Mouse (Mus musculus) intestine, embryonic 16.5 days (tissue): ENCODE measurements around the gene Kdm5b. TPM values are rescaled to one million over a fixed set of nuclear protein-coding genes. Genes with fewer than 3 reads are reported as not detected.
A peak's percentile ranks its signal among the peaks of the same experiment; 100 is the strongest.

ENCODE experiments used
- ATAC-seq: fragments of 200-750 bp; cut with Nextera tagmentation; 2 replicates; pipeline ENCODE4 v1.8.0; 2017; ENCODE audit warnings: moderate TSS enrichment, moderate library complexity
- H3K27ac ChIP-seq: fragments of 300-500 bp; sonication (generic); 2 replicates; pipeline ENCODE4 v1.5.1; 2014; ENCODE audit warnings: mild to moderate bottlenecking, low read length
- H3K27me3 ChIP-seq: fragments of 300-500 bp; sonication (generic); replicated peaks from 2 replicates; pipeline ENCODE4 v1.6.1; 2014; ENCODE audit warnings: low read length, control low read depth, mixed read lengths; ENCODE audit not compliant: control insufficient read depth, insufficient read depth
- H3K36me3 ChIP-seq: fragments of 300-500 bp; sonication (generic); 2 replicates; pipeline ENCODE4 v1.6.1; 2014; ENCODE audit warnings: low read length, control low read depth; ENCODE audit not compliant: control insufficient read depth, insufficient read depth
- H3K4me1 ChIP-seq: fragments of 300-500 bp; sonication (generic); 2 replicates; pipeline ENCODE4 v1.6.1; 2014; ENCODE audit warnings: low read length, control low read depth, mixed read lengths; ENCODE audit not compliant: control insufficient read depth, insufficient read depth
- H3K4me2 ChIP-seq: fragments of 300-500 bp; sonication (generic); 2 replicates; pipeline ENCODE4 v1.6.1; 2014; ENCODE audit warnings: low read depth, low read length, control low read depth
- H3K4me3 ChIP-seq: fragments of 300-500 bp; sonication (generic); 2 replicates; pipeline ENCODE4 v1.5.1; 2014; ENCODE audit warnings: mild to moderate bottlenecking, low read length
- H3K9ac ChIP-seq: fragments of 300-500 bp; sonication (generic); 2 replicates; pipeline ENCODE4 v1.6.1; 2014; ENCODE audit warnings: low read depth, low read length
- H3K9me3 ChIP-seq: fragments of 300-500 bp; sonication (generic); 2 replicates; pipeline ENCODE4 v1.6.1; 2016; ENCODE audit warnings: low read length, control low read depth; ENCODE audit not compliant: control insufficient read depth
- WGBS: fragments of 180-500 bp; shearing (Covaris S2); extraction: QIAGEN DNeasy Blood & Tissue Kit; methylation state at CpG from one replicate; pipeline ENCODE4 v1.1.7; 2014; 5-methylcytosine and 5-hydroxymethylcytosine counted together
- polyA plus RNA-seq: library from polyadenylated mRNA; unstranded; fragments of >200 nt; fragmentation: Nextera tagmentation; extraction: Ambion mirVana; gene quantifications from 2 replicates; pipeline ENCODE4 v1.2.1, GENCODE M21; 2015

Kdm5b gene
- polyA plus RNA-seq, 1 experiment from 2014 or later, result 26.3 TPM

- peak; percentile 73 for ATAC-seq
- H3K4me2 ChIP-seq, result peak within 1 kb of the TSS; percentile 95
- peaks cover 18% of the 10 kb centered on the region for H3K4me1 ChIP-seq
- WGBS, result under 1% methylated on average over 47 of the region's 63 CpGs
- H3K27me3 ChIP-seq, result peaks cover 52% of the 10 kb centered on the region
- H3K4me3 ChIP-seq, result peak within 1 kb of the TSS; percentile 59
- no peaks in the 10 kb centered on the region for H3K9me3 ChIP-seq
- H3K9ac ChIP-seq, result peak within 1 kb of the TSS; percentile 67
- no peaks in the 10 kb centered on the region for H3K36me3 ChIP-seq
- no peak within 1 kb of the TSS for H3K27ac ChIP-seq
Observed at GRCm38 (mm10) chr1:134646261-134646962, 86.4 kb downstream of the Kdm5b start, which contains the start of gene Syt2. Syt2 (plus strand) TSS chr1:134646677.

GRCm38 (mm10) chr1:134646963-134647282, 87.0 kb downstream of the Kdm5b start:
- Histone ChIP-seq H3K4me1 (peaks cover 23% of the 10 kb centered on the region), H3K9ac (peak overlapping the region; percentile 67), H3K27me3 (peaks cover 52% of the 10 kb centered on the region), H3K4me2 (peak overlapping the region; percentile 95), H3K27ac (no peak overlapping the region), H3K4me3 (peak overlapping the region; percentile 59), H3K36me3 (no peaks in the 10 kb centered on the region), H3K9me3 (no peaks in the 10 kb centered on the region)
- WGBS, result under 1% methylated on average over 28 of the region's 28 CpGs
- 0 out of 2 replicates have a peak, but pooled peaks have one; percentile 11 for ATAC-seq

DNA sequence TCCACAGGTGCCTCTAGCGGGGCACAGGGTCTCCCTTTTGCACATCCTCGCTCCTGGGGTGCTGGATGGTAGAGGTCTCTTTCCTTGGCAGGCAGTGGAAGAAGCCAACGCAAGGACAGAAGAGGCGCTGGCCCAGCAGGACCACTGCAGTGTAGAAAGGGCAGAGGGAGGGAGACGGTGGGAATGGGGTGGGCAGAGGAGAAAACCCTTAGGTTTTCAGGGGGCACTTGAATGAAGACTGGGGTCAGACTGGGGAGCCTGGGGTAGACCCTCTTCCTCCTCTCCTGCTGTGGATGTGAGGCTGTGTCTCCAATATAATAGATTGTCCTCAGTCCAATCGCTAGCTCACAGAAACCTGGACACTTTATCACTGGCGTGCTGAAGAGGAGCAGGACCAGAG, 87.6 kb downstream of the Kdm5b start:
- Histone ChIP-seq H3K27ac (no peak overlapping the region), H3K36me3 (no peaks in the 10 kb centered on the region), H3K9ac (no peak overlapping the region), H3K27me3 (peaks cover 52% of the 10 kb centered on the region), H3K9me3 (no peaks in the 10 kb centered on the region), H3K4me2 (no peak overlapping the region; the same call in 1 of the 2 replicates), H3K4me1 (peaks cover 26% of the 10 kb centered on the region), H3K4me3 (peak overlapping the region; percentile 59; the same call in 1 of the 2 replicates)
- no peak for ATAC-seq
- WGBS, result 34% methylated on average over 7 of the region's 7 CpGs

DNA sequence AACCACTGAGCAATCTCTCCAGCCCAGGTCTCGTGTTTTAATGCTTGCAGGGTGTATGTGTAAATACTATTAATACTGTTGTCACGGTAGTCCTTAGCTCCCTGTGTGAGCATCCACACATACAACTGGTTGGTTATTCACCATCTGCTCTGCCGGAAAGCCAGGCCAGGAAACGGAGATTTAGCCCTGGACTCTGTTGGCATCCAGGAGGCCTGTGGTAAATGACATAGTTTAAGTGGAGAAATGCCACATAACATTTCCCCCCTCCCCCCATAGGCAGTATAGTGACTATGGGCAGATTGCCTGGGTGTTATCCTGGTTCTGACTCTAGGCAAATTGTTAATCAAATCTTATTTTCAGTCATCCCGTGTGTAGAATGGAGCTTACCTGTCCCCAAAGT, 90.8 kb downstream of the Kdm5b start:
- peaks cover 35% of the 10 kb centered on the region for H3K27me3 ChIP-seq
- no peak overlapping the region for H3K27ac ChIP-seq
- H3K9ac ChIP-seq, result no peak overlapping the region
- H3K4me2 ChIP-seq, result no peak overlapping the region
- no peak overlapping the region for H3K4me3 ChIP-seq
- H3K9me3 ChIP-seq, result no peaks in the 10 kb centered on the region
- ATAC-seq, result no peak
- H3K4me1 ChIP-seq, result peaks cover 22% of the 10 kb centered on the region
- no peaks in the 10 kb centered on the region for H3K36me3 ChIP-seq
- WGBS, result 70% methylated on average over 5 of the region's 5 CpGs

GRCm38 (mm10) chr1:134651268-134651850, 91.4 kb downstream of the Kdm5b start:
- ATAC-seq, result peak; percentile 79
- Histone ChIP-seq H3K9me3 (no peaks in the 10 kb centered on the region), H3K27me3 (peaks cover 30% of the 10 kb centered on the region), H3K27ac (peak overlapping the region; percentile 39; the same call in 1 of the 2 replicates), H3K36me3 (no peaks in the 10 kb centered on the region), H3K4me3 (no peak overlapping the region), H3K4me2 (no peak overlapping the region), H3K9ac (no peak overlapping the region), H3K4me1 (peaks cover 18% of the 10 kb centered on the region)
- WGBS, result 37% methylated on average over 13 of the region's 13 CpGs

GRCm38 (mm10) chr1:134651851-134652398, 92.0 kb downstream of the Kdm5b start:
- peaks cover 13% of the 10 kb centered on the region for H3K4me1 ChIP-seq
- H3K9ac ChIP-seq, result no peak overlapping the region
- WGBS, result 47% methylated on average over 4 of the region's 4 CpGs
- no peaks in the 10 kb centered on the region for H3K36me3 ChIP-seq
- H3K9me3 ChIP-seq, result no peaks in the 10 kb centered on the region
- peaks cover 24% of the 10 kb centered on the region for H3K27me3 ChIP-seq
- H3K27ac ChIP-seq, result peak overlapping the region; percentile 39
- H3K4me2 ChIP-seq, result no peak overlapping the region
- no peak overlapping the region for H3K4me3 ChIP-seq
- ATAC-seq, result peak; percentile 47

DNA sequence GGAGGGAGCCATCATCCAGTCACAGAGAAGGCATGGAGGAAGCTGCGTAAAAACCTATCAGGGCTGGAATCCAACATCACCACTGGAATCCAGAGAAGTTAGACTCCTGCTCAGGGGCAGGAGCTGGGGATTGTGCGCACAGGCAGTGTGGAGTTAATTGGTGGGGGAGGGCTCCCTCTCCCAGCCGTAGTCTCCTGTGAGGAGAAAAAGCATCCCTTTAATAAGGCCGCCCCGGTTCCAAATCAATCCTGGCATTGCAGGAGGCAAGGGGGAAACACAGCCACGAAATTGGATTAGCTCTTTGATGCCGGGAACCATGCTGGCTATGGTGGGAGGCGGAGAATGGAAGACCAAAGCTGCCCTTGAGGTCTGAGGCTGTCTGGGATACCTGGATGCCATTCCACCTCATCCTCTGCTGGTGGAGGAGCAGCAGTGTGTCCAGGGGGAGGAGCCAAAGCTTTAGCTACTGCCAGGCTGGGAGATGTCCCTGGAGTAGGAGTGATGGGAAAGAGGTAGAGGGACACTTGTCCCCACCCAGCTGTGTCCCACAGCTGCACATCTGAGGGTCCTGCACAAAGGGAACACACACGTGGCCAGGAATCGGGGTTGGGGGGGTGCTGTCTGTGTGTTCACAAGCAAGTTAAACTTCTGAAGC, 93.8 kb downstream of the Kdm5b start:
- H3K27me3 ChIP-seq, result peaks cover 9% of the 10 kb centered on the region; the same call in 1 of the 2 replicates
- WGBS, result 43% methylated on average over 10 of the region's 10 CpGs
- peaks cover 10% of the 10 kb centered on the region for H3K4me1 ChIP-seq
- no peaks in the 10 kb centered on the region for H3K36me3 ChIP-seq
- no peak for ATAC-seq
- no peak overlapping the region for H3K27ac ChIP-seq
- no peak overlapping the region for H3K4me3 ChIP-seq
- H3K4me2 ChIP-seq, result no peak overlapping the region
- H3K9ac ChIP-seq, result no peak overlapping the region
- H3K9me3 ChIP-seq, result no peaks in the 10 kb centered on the region

GRCm38 (mm10) chr1:134658841-134659240, 98.9 kb downstream of the Kdm5b start:
- H3K36me3 ChIP-seq, result no peaks in the 10 kb centered on the region
- ATAC-seq, result no peak
- WGBS, result 52% methylated on average over 7 of the region's 7 CpGs
- no peaks in the 10 kb centered on the region; the same call in 1 of the 2 replicates for H3K4me1 ChIP-seq
- H3K4me2 ChIP-seq, result no peak overlapping the region
- H3K4me3 ChIP-seq, result no peak overlapping the region
- no peak overlapping the region for H3K27ac ChIP-seq
- no peak overlapping the region for H3K9ac ChIP-seq
- no peaks in the 10 kb centered on the region for H3K9me3 ChIP-seq
- 0 out of 2 replicates have a peak, but pooled peaks cover 2% of the 10 kb centered on the region for H3K27me3 ChIP-seq

DNA sequence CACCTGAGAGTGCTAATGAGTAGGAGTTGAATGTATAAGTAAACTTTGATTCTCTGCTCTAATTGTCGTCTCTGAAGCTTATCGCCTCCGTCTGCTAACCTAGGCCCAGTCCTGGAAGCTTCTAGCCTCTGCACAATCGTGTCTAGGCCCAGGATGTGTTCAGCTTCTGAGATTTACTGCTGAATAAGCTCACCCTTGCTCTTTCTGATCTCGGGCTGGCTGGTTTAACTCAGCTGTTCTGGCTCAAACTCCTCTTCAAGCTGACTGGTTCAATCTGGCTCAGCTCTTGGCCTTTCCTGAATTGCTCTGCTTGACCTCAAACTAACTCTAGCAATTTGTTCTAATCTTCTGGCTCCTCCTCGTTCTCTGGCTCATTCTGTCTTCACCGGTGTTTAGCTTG, 100.2 kb downstream of the Kdm5b start:
- Histone ChIP-seq H3K4me2 (no peak overlapping the region), H3K9me3 (no peaks in the 10 kb centered on the region), H3K36me3 (no peaks in the 10 kb centered on the region), H3K4me3 (no peak overlapping the region), H3K27ac (no peak overlapping the region), H3K27me3 (no peaks in the 10 kb centered on the region), H3K9ac (no peak overlapping the region), H3K4me1 (no peaks in the 10 kb centered on the region; the same call in 1 of the 2 replicates)
- ATAC-seq, result no peak
- WGBS, result 43% methylated on average over 7 of the region's 7 CpGs
